Mouse (Mus musculus) thymus, adult 2 months (tissue): ENCODE data around the gene Pfdn4. TPM values are rescaled to one million over a fixed set of nuclear protein-coding genes. Genes with fewer than 3 reads are reported as not detected.
A peak's percentile ranks its signal among the peaks of the same experiment; 100 is the strongest.

Source experiments
- DNase-seq: peaks from one replicate; pipeline ENCODE4 v3.0.0; 2021
- H3K27ac ChIP-seq: fragments of 200-500 bp; 2 replicates; pipeline ENCODE4 v1.5.1; 2012; ENCODE audit warnings: low read length, control low read depth; ENCODE audit not compliant: control insufficient read depth, insufficient read depth
- H3K27me3 ChIP-seq: fragments of 200-500 bp; 2 replicates; pipeline ENCODE4 v1.6.1; 2012; ENCODE audit warnings: mild to moderate bottlenecking, low read length, moderate library complexity, mixed read lengths; ENCODE audit not compliant: control insufficient read depth, insufficient read depth
- H3K36me3 ChIP-seq: fragments of 200-500 bp; 2 replicates; pipeline ENCODE4 v1.6.1; 2012; ENCODE audit warnings: mild to moderate bottlenecking, low read length, moderate library complexity; ENCODE audit not compliant: control insufficient read depth, insufficient read depth
- H3K4me1 ChIP-seq: fragments of 200-500 bp; replicated peaks from 2 replicates; pipeline ENCODE4 v1.6.1; 2012; ENCODE audit warnings: low read length; ENCODE audit not compliant: control insufficient read depth, insufficient read depth
- H3K4me3 ChIP-seq: fragments of 200-500 bp; 2 replicates; pipeline ENCODE4 v1.5.1; 2012; ENCODE audit warnings: mild to moderate bottlenecking, low read length, control low read depth, moderate library complexity; ENCODE audit not compliant: control insufficient read depth, insufficient read depth
- CTCF ChIP-seq: fragments of 200-500 bp; IDR thresholded peaks from 2 replicates; pipeline ENCODE4 v1.5.1; 2012; ENCODE audit warnings: mild to moderate bottlenecking, control low read depth, low read length, moderate library complexity, borderline replicate concordance; ENCODE audit not compliant: control insufficient read depth, poor library complexity, insufficient read depth; ENCODE audit errors: extremely low read depth
- POLR2A ChIP-seq: fragments of 200-500 bp; IDR thresholded peaks from 2 replicates; pipeline ENCODE4 v1.6.1; 2012; ENCODE audit warnings: mild to moderate bottlenecking, low read length, control low read depth, moderate library complexity; ENCODE audit not compliant: control insufficient read depth, poor library complexity, insufficient read depth; ENCODE audit errors: extremely low read depth
- WGBS: fragments of 180-500 bp; shearing (Covaris S2); methylation state at CpG from one replicate; pipeline ENCODE4 v1.1.7; 2018; 5-methylcytosine and 5-hydroxymethylcytosine counted together
- polyA plus RNA-seq: library from polyadenylated mRNA; depleted of rRNA; stranded (reverse); fragments of >200 nt; gene quantifications from 2 replicates; pipeline ENCODE4 v1.2.3, GENCODE M21; 2012

Gene Pfdn4
- polyA plus RNA-seq, 1 experiment, result 12.0 TPM

DNA sequence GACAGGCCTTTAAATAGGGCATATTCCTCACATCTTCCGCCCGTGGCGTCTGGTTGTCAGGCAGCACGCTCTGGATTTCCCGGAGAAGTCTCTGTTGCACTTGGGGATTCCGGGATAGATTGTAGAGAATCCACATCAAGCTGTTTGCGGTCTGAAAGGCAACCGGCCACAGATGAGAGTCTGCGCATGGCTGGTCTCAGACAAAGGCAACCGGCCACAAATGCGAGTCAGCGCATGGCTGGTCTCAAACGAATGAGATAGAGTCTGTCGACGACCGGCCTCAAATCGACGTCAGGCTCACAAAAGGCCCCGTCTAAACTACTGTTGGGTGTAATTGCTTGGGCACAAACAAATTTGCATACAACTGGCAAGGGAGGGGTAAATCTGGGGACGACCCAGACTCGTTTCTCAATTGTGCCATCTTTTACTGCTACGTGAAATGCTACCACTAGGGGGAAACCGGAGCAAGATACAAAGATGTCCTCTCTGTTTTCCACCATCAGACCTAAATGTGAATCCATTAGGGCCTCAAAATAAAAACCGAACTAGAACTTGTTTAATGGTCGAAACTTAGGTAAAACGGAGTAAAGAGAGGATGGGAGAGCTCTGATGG is 8.2 kb upstream of the Pfdn4 start:
- no peaks in the 10 kb centered on the region for H3K36me3 ChIP-seq
- no peak overlapping the region for H3K27ac ChIP-seq
- 60% methylated on average over 26 of the region's 26 CpGs for WGBS
- no peaks in the 10 kb centered on the region for H3K4me1 ChIP-seq
- no peaks in the 10 kb centered on the region; the same call in 1 of the 2 replicates for H3K27me3 ChIP-seq
- no peak overlapping the region for H3K4me3 ChIP-seq
- no peak for TF ChIP-seq CTCF
- no peak for TF ChIP-seq POLR2A
- no peak for DNase-seq

DNA sequence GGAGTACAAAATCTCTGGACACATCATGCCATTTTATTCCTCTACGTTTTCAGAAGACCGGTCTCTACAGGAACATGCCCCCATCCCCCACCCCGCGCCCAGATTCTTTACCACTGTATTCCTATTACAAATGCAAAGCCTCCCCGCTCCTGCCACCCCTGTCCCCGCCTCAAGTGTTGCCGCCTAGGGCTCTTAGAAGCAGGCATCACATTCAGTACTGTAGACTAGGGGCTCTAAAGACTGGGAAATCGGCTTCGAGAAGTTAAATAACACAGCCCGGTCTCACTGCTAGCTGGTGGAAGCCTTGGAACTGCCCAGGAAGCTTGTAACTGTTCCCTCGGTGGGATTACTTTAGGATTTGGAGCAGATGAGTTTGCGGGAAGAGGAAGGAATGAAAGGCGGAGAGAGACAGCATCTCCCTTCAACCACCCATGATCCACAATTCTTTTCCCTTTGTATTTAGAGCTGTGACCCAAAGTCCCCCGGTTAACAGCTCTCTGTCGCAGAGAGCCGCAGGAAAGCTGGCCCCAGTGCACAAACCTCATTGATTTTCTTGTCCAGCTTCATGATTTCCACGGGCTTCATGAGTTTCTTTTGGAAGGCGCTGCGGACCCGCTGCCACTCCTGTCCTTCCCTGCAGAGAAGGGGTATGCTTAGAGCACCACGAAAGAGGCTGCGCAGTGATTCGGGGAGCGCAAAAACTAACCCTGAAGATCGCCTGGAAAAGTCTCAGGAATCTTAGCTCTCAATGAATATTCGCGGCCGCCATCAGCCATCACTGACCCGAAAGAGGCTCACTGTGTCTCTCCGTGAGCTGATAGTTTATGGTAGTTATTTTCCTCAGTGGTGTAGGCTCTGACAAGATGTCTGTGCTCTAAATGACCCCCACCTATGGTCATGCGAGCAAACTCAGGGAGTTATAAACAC is 1.2 kb upstream of the Pfdn4 start:
- peaks cover 23% of the 10 kb centered on the region for H3K27me3 ChIP-seq
- no peaks in the 10 kb centered on the region for H3K4me1 ChIP-seq
- no peak overlapping the region for H3K27ac ChIP-seq
- no peaks in the 10 kb centered on the region for H3K36me3 ChIP-seq
- DNase-seq, result no peak
- TF ChIP-seq POLR2A, result no peak
- TF ChIP-seq CTCF, result no peak
- WGBS, result 17% methylated on average over 31 of the region's 31 CpGs
- H3K4me3 ChIP-seq, result no peak overlapping the region

DNA sequence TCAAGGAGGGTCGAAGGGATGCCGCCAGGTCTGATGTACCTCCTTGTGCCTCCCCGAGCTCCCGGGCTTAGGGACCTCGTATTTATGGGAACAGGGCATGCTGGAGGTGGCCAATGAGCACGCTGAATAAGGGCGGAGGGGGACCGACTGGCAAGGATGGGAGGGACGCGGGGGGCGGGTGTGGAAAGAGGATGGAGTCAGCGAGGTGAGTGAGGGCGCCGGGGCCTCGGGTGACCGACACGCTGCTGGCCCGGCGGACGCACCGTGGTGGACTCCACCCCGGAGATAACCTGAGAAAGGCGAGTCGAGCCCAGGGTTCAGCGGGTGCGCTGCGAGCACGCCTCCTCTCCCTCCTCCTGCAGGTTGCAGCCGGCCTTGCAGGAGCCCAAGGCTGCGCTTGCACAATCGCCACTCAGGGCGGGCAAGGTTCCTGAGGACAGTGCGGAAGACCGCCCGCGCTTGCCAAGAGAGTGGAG is 901 bp downstream of the Pfdn4 start, which contains the start of gene Cyp24a1:
TSS of gene Cyp24a1 (minus strand) at position 55 of the 476 bp plus-strand sequence.
- 3% methylated on average over 36 of the region's 36 CpGs for WGBS
- no peak within 1 kb of the TSS for H3K4me3 ChIP-seq
- peaks cover 23% of the 10 kb centered on the region for H3K27me3 ChIP-seq

DNA sequence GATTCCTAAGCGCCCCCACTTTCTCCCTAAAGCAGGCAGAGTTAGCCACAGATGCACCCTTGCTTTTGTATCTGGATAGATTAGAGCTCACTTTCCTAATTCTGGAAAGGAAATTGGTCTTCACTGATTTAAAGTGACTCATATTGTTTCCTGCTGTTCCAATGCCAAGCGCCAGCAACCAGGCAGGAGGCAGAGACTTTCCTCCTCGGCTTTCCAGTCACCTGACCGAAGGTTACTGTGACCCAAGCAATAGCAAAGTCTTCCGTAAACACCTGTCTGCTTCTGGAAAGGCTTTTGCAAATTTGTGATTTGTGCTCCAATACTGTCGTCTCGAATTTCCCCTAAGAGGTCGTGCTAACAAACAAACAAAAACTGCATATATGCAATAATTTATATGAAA is 1.8 kb downstream of the Pfdn4 start:
- DNase-seq, result no peak
- Histone ChIP-seq H3K36me3 (no peaks in the 10 kb centered on the region), H3K4me1 (no peaks in the 10 kb centered on the region), H3K27me3 (peaks cover 23% of the 10 kb centered on the region), H3K27ac (no peak overlapping the region), H3K4me3 (no peak overlapping the region)
- TF ChIP-seq POLR2A, result no peak
- TF ChIP-seq CTCF, result no peak
- WGBS, result 34% methylated on average over 8 of the region's 8 CpGs

More for the DNA sequence above, 901 bp downstream of the Pfdn4 start, which contains the start of gene Cyp24a1:
- no peak within 1 kb of the TSS for H3K27ac ChIP-seq
- H3K4me1 ChIP-seq, result no peaks in the 10 kb centered on the region
- H3K36me3 ChIP-seq, result no peaks in the 10 kb centered on the region
- TF ChIP-seq POLR2A (no peak), CTCF (no peak)
- no peak for DNase-seq

DNA sequence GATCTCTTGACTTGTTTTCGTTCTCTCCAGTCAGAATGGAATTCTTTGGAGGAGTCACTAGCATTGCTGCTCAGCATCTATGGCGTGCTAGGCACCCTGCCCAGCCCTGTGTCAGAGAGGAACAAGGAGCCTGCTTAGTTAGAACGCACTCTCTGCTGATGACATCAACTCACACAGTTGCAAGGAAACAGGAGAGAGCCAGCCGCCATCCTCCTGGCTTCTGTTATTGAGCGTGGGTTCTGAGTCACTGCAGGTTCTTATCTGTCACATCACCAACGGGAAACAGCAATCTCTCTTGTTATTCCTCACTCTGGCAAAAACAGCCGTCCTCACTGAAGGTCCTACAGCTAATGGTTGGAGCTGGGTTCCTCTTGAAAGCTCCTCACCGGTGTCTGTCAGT is 7.1 kb downstream of the Pfdn4 start:
- 21% methylated on average over 8 of the region's 8 CpGs for WGBS
- H3K4me3 ChIP-seq, result no peak overlapping the region
- H3K36me3 ChIP-seq, result no peaks in the 10 kb centered on the region
- H3K27me3 ChIP-seq, result no peaks in the 10 kb centered on the region
- H3K27ac ChIP-seq, result no peak overlapping the region
- DNase-seq, result no peak
- H3K4me1 ChIP-seq, result no peaks in the 10 kb centered on the region
- TF ChIP-seq POLR2A (no peak), CTCF (no peak)

DNA sequence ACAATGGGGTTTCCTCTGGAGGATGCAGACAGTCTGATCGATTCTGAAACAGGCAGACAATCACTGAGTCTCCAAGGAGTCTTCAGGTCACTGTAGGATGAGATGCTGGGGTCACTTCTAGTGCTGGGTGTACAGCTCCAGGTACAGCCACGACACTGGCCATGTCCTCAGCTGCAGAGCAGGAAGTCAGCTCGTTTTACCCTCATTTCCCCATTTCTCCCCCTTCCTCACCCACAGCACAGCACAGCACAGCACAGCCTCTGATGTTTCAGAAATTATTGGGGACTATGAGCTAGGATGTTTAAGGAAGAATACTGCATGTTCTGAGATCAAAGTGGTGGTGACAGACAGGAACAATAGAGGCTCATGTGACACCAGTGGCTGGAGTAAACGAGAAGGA is 7.8 kb downstream of the Pfdn4 start:
- no peak overlapping the region for H3K4me3 ChIP-seq
- H3K36me3 ChIP-seq, result no peaks in the 10 kb centered on the region
- DNase-seq, result no peak
- H3K4me1 ChIP-seq, result peaks cover 2% of the 10 kb centered on the region
- 2% methylated on average over 4 of the region's 4 CpGs for WGBS
- TF ChIP-seq POLR2A, result no peak
- no peak overlapping the region for H3K27ac ChIP-seq
- H3K27me3 ChIP-seq, result no peaks in the 10 kb centered on the region

DNA sequence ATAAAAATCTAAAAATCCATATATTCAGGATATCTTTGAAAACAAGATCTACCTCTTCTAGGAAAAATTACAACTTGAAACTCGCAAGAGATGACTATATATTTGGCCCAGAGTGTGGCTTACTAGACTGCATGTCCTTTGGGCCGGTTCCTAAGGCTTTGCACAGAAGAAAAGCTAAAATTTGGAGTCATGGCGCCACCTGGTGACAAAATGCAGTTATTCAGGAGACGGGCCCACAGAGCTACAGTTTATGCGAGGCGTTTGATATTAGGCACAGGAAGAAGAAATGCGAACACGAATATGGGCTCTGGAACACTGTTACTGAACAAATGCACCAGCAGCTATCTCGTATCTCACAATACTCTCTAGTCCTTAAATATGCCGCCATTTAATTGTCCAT is 11.5 kb downstream of the Pfdn4 start:
- WGBS, result 4% methylated on average over 10 of the region's 10 CpGs

More for the DNA sequence above, 11.5 kb downstream of the Pfdn4 start:
- Histone ChIP-seq H3K4me3 (no peak overlapping the region), H3K36me3 (no peaks in the 10 kb centered on the region), H3K27me3 (no peaks in the 10 kb centered on the region), H3K27ac (no peak overlapping the region), H3K4me1 (peaks cover 11% of the 10 kb centered on the region)
- no peak for TF ChIP-seq CTCF
- TF ChIP-seq POLR2A, result no peak
- peak; percentile 75 for DNase-seq
